Comparison of ENCODE assay signal across 14 mouse cellular contexts in the genomic region with DNA sequence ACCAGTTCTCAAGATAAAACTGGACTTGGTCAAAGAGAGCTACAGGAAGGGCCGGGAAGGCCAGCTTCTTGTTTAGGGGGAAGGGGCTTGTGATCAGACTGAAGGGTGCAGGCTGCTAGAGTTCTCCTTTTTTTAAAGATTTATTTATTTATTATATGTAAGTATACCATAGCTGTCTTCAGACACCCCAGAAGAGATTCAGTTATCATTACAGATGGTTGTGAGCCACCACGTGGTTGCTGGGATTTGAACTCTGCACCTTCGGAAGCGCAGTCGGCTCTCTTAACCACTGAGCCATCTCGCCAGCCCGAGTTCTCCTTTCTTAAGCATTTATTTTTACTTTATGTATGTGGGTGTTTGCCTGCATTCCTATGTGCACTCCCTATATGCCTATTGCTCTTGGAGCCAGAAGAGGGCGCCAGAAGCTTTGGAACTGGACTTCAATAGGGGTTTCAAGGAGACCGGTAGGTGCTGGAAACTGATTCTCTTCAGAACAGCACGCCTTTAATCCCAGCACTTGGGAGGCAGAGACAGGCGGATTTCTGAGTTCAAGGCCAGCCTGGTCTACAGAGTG. TPM values are rescaled to one million over a fixed set of nuclear protein-coding genes. Genes with fewer than 3 reads are reported as not detected.
A peak's percentile ranks its signal among the peaks of the same experiment; 100 is the strongest.
DNase-seq lines count a peak whose midpoint lies in the region; ATAC-seq and TF ChIP-seq lines count a peak whose summit lies in the region.
"Had no signal": no experiment of that assay in that cellular context is flagged by ENCODE, and none has a peak within 500 bp of the region (broad histone marks: within the 10 kb centered on the region; RNA-seq: fewer than 3 reads in every experiment).

No protein-coding gene starts in this region.

- peaks cover 5% of the 10 kb centered on the region; the same call in 1 of the 2 replicates for H3K9me3 ChIP-seq in limb, embryonic 12.5 days
- H3K9me3 ChIP-seq in limb, embryonic 10.5 days (replicated peaks) = no peaks in the 10 kb centered on the region; the same call in 1 of the 2 replicates
- H3K9me3 ChIP-seq in E14TG2a.4 (ENCODE audit: low read length) = peaks cover 7% of the 10 kb centered on the region; the same call in 1 of the 2 replicates
- H3K9me3 ChIP-seq: neural tube, embryonic 12.5 days had no signal

- peaks cover 42% of the 10 kb centered on the region for H3K36me3 ChIP-seq in limb, embryonic 12.5 days
- H3K36me3 ChIP-seq in limb, embryonic 10.5 days = peaks cover 48% of the 10 kb centered on the region
- H3K36me3 ChIP-seq in E14TG2a.4 (ENCODE audit: insufficient read depth, low read length) = peaks cover 48% of the 10 kb centered on the region

- TF ChIP-seq CTCF in cerebellum, adult 2 months (IDR thresholded peaks at IDR 0.05; ENCODE audit: borderline replicate concordance, insufficient read depth, low read depth, low read length) = peak; percentile 3; the same call in 1 of the 2 replicates
- TF ChIP-seq CTCF in E14TG2a.4 (conservative IDR thresholded peaks at IDR 0.05; ENCODE audit: low read length) = peak; percentile 67

- no peaks in the 10 kb centered on the region; the same call in 1 of the 2 replicates for H3K4me1 ChIP-seq in cerebellum, adult 2 months (ENCODE audit: control insufficient read depth, insufficient read depth, low read length)
- H3K4me1 ChIP-seq in limb, embryonic 12.5 days (replicated peaks) = no peaks in the 10 kb centered on the region
- H3K4me1 ChIP-seq in limb, embryonic 10.5 days = peaks cover 4% of the 10 kb centered on the region; the same call in 1 of the 2 replicates
- peaks cover 63% of the 10 kb centered on the region for H3K4me1 ChIP-seq in E14TG2a.4 (replicated peaks; ENCODE audit: low read depth, low read length)
- H3K4me1 ChIP-seq: embryonic facial prominence, embryonic 13.5 days; neural tube, embryonic 12.5 days had no signal

- no peak overlapping the region for H3K27ac ChIP-seq in cerebellum, adult 2 months (ENCODE audit: insufficient read depth, low read length)
- no peak overlapping the region for H3K27ac ChIP-seq in limb, embryonic 12.5 days
- no peak overlapping the region for H3K27ac ChIP-seq in limb, embryonic 10.5 days
- H3K27ac ChIP-seq: embryonic facial prominence, embryonic 13.5 days; neural tube, embryonic 12.5 days had no signal

- DNase-seq in cerebellum, adult 2 months = no peak
- DNase-seq in cerebellum, adult 11 months = no peak
- DNase-seq in limb, embryonic 10.5 days (ENCODE audit: low spot score) = no peak
- peak; percentile 67 for DNase-seq in induced T-regulatory cell, adult 2 months (ENCODE audit: low read depth)
- no peak for DNase-seq in left cerebral cortex, postnatal 10 days (ENCODE audit: extremely low spot score in 1 of 2, low spot score in 2 of 2)
- no peak for DNase-seq in lung, postnatal 25 days (ENCODE audit: low spot score)
- DNase-seq: cerebellum, adult 11-12 months; right cerebral cortex, postnatal 25 days had no signal

- ATAC-seq in limb, embryonic 12.5 days (ENCODE audit: insufficient number of reproducible peaks, insufficient read depth, low FRiP score, low TSS enrichment, low read depth) = no peak
- ATAC-seq: hindbrain, embryonic 16.5 days had no signal

- 72% methylated on average over 11 of the region's 11 CpGs for WGBS in cerebellum, adult 2 months
- 68% methylated on average over 11 of the region's 11 CpGs for WGBS in limb, embryonic 12.5 days
- WGBS in limb, embryonic 10.5 days = 71% methylated on average over 11 of the region's 11 CpGs

- 0 out of 2 replicates have a peak overlapping the region, but pooled peaks have one; percentile 0 for H3K9ac ChIP-seq in limb, embryonic 12.5 days (replicated peaks)
- H3K9ac ChIP-seq: embryonic facial prominence, embryonic 13.5 days; heart, embryonic 12.5 days; neural tube, embryonic 12.5 days had no signal

- no peak overlapping the region for H3K4me2 ChIP-seq in limb, embryonic 12.5 days
- H3K4me2 ChIP-seq: embryonic facial prominence, embryonic 13.5 days; heart, embryonic 12.5 days; neural tube, embryonic 12.5 days had no signal

- intact Hi-C loops in left cerebral cortex, postnatal 10 days (cut with DNase I) = no loop called here

- no peak for TF ChIP-seq POLR2A in cerebellum, adult 2 months (IDR thresholded peaks at IDR 0.05; ENCODE audit: borderline replicate concordance, insufficient read depth, low read length)

- H3K27me3 ChIP-seq in cerebellum, adult 2 months (ENCODE audit: control insufficient read depth, insufficient read depth, low read length) = no peaks in the 10 kb centered on the region
- H3K27me3 ChIP-seq in limb, embryonic 12.5 days = no peaks in the 10 kb centered on the region
- H3K27me3 ChIP-seq in limb, embryonic 10.5 days (ENCODE audit: low read depth, poor library complexity, severe bottlenecking) = no peaks in the 10 kb centered on the region
- no peaks in the 10 kb centered on the region for H3K27me3 ChIP-seq in E14TG2a.4 (ENCODE audit: insufficient read depth, low read length)
- H3K27me3 ChIP-seq: embryonic facial prominence, embryonic 13.5 days; heart, embryonic 12.5 days; neural tube, embryonic 12.5 days had no signal

- H3K4me3 ChIP-seq in cerebellum, adult 2 months (replicated peaks; ENCODE audit: insufficient read depth, low read depth, low read length) = no peak overlapping the region
- H3K4me3 ChIP-seq in limb, embryonic 12.5 days (replicated peaks) = no peak overlapping the region
- H3K4me3 ChIP-seq in limb, embryonic 10.5 days = no peak overlapping the region
- no peak overlapping the region for H3K4me3 ChIP-seq in E14TG2a.4 (replicated peaks; ENCODE audit: low read length)
- H3K4me3 ChIP-seq: embryonic facial prominence, embryonic 13.5 days; heart, embryonic 12.5 days; neural tube, embryonic 12.5 days had no signal

RNA-seq across cellular contexts. Expression of gene Pprc1, which starts 15.9 kb away (rescaled TPM):
- polyA plus RNA-seq in cerebellum, adult 2 months (2012; rRNA removed) = 16.9 and 18.1 TPM in 2 replicates
- polyA plus RNA-seq in limb, embryonic 12.5 days (2016; fragmentation: Nextera tagmentation; extraction: Ambion mirVana) = 32.7 and 39.1 TPM in 2 replicates
- polyA plus RNA-seq in limb, embryonic 10.5 days (2016; fragmentation: Nextera tagmentation; extraction: Ambion mirVana) = 63.0 and 73.3 TPM in 2 replicates
- total RNA-seq in left cerebral cortex, postnatal 10 days (2021) = 10 to 100 TPM; 26.2 to 29.1 TPM

RNA-seq across cellular contexts. Expression of gene Ldb1, which starts 16.2 kb away (rescaled TPM):
- polyA plus RNA-seq in cerebellum, adult 2 months (2012; rRNA removed) = 159 and 169 TPM in 2 replicates
- 135 and 145 TPM in 2 replicates for polyA plus RNA-seq in limb, embryonic 12.5 days (2016; fragmentation: Nextera tagmentation; extraction: Ambion mirVana)
- 96.4 and 104 TPM in 2 replicates for polyA plus RNA-seq in limb, embryonic 10.5 days (2016; fragmentation: Nextera tagmentation; extraction: Ambion mirVana)
- 100 to 1,000 TPM in 1 of 2 experiments, 10 to 100 TPM in 1; 99.7 to 101 TPM for total RNA-seq in left cerebral cortex, postnatal 10 days (2021)

RNA-seq across cellular contexts. Expression of gene Hps6, which starts 25.5 kb away (rescaled TPM):
- 7.2 and 8.4 TPM in 2 replicates for polyA plus RNA-seq in cerebellum, adult 2 months (2012; rRNA removed)
- 6.4 and 7.2 TPM in 2 replicates for polyA plus RNA-seq in limb, embryonic 12.5 days (2016; fragmentation: Nextera tagmentation; extraction: Ambion mirVana)
- polyA plus RNA-seq in limb, embryonic 10.5 days (2016; fragmentation: Nextera tagmentation; extraction: Ambion mirVana) = 4.7 and 5.3 TPM in 2 replicates
- 1 to 10 TPM; 3.3 to 4.7 TPM for total RNA-seq in left cerebral cortex, postnatal 10 days (2021)

RNA-seq across cellular contexts. Expression of gene Armh3, which starts 30.5 kb away (rescaled TPM):
- polyA plus RNA-seq in cerebellum, adult 2 months (2012; rRNA removed) = 17.7 and 18.2 TPM in 2 replicates
- 19.8 and 19.9 TPM in 2 replicates for polyA plus RNA-seq in limb, embryonic 12.5 days (2016; fragmentation: Nextera tagmentation; extraction: Ambion mirVana)
- 18.0 and 20.1 TPM in 2 replicates for polyA plus RNA-seq in limb, embryonic 10.5 days (2016; fragmentation: Nextera tagmentation; extraction: Ambion mirVana)
- total RNA-seq in left cerebral cortex, postnatal 10 days (2021) = 10 to 100 TPM; 22.9 to 24.6 TPM

RNA-seq across cellular contexts. Expression of gene Nolc1, which starts 46.8 kb away (rescaled TPM):
- 38.8 and 38.9 TPM in 2 replicates for polyA plus RNA-seq in cerebellum, adult 2 months (2012; rRNA removed)
- polyA plus RNA-seq in limb, embryonic 12.5 days (2016; fragmentation: Nextera tagmentation; extraction: Ambion mirVana) = 107 TPM in 2 replicates
- polyA plus RNA-seq in limb, embryonic 10.5 days (2016; fragmentation: Nextera tagmentation; extraction: Ambion mirVana) = 145 and 186 TPM in 2 replicates
- 10 to 100 TPM; 34.6 to 37.3 TPM for total RNA-seq in left cerebral cortex, postnatal 10 days (2021)
